Mouse (Mus musculus) thymus, postnatal 14 days (tissue): ENCODE results near the gene Clcn5.
A peak's percentile ranks its signal among the peaks of the same experiment; 100 is the strongest.

Experiments
- DNase-seq: peaks from one replicate; pipeline ENCODE4 v3.0.0; 2021

Gene Clcn5

DNA sequence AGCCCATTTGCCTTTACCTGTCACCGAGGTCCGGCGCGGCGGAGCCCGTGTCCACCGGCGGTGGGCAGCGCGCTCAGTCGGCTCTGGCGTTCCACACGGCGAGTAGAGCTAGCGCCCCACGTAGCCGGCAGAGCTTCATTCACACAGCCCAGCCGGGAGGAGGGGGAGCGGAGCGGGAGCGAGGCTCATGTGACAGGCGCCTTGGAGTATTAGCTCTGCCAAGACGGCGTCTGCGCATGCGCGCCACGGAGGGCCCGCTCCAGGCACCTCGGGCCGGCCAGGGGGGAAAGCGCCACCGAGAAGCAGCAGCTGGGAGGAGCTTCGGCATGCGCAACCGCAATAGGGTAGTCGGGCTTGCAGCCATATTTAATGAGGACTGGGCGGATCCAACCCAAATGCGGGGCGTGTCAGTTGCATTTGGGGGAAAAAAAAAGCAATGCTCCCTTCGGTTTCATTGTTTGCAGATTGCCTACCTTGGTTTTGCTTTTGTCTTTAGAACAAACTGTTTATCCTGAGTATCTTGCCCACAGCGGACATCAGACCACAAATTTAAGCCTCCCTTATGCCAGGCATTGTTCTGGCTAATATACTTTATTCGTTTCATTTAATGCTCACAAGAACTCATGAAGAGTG, at the start of gene Clcn5:
Gene Clcn5, minus strand, starts transcription at position 270 of the 633 bp plus-strand sequence.
- DNase-seq = peak; percentile 95

DNA sequence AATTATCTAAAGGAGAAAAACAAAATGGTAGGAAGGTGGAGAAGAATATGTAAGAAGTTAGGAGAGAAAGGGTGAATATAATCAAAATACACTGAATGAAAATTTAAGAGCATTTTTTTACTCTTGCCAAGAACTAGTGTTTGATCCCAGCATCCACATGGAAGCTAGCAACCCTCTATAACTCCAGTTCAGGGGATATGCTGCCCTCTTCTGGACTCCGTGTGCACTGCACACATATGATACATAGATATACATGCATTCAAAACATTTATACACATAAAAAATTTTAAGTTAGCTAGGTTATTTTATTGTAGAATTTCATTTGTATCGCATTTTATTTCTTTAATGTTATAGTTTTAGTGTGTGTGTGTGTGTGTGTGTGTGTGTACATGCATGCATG, 6.3 kb upstream of the Clcn5 start:
- peak; percentile 18 for DNase-seq

DNA sequence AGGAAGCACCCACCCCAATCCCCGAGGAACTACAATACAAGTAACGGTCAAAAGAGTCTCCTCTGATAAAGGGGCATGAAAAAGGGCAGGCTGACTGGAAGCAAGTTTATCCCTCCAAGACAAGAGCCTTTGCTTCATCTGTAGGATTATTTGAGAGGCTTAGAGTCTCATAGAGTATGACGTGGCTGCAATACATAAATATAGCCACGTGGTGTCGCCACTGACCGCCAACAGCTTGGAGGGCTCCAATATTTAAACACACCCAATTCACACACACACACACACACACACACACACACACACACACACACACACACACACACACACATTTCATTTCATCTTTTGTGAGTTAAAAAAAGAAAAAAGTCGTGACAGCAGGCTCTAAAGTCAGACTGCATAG, 3.1 kb upstream of the Clcn5 start:
- peak; percentile 54 for DNase-seq

DNA sequence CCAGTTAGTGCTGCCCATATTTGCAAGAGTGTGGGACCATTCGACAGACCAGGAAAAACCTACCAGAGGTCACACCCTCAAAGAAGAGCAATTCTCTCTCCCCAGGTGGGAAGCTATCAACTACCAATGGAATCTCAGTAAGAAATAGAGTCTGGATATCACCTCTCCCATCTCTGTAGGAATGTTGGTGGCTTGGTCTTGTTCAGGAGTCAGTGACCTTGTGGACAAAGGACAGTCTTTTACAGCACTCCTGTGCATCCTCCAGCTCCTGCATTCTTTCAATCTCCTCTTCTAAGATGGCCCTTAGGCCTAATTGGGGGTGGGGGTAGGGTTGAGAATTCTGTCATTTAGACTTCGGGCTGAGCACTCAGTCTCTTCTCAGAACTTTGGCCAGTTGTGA, 1.4 kb upstream of the Clcn5 start:
- no peak for DNase-seq

DNA sequence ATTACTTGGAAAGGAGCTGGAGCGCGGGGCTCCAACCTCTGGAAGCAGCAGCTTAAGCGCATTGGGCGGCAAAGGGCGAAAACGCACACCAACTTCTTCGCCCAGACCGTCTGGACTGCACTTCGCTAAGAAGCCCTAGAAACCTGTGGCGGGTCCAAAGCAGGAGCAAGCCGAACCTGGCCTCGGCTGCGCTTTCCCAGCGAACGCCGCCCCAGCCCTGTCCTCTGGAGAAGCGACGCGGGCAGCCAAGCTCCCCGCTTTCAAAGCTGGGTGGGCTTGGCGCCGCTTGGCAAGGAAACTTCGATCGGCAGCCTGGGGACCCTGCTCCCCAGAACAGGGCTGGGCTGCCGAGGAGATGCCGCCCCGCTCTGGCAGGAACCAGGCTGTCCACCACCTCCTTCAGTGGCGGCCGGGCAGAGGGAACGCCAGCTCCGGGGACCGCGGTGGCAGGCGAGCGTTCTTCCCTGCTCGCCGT, 570 bp downstream of the Clcn5 start:
- DNase-seq = no peak

DNA sequence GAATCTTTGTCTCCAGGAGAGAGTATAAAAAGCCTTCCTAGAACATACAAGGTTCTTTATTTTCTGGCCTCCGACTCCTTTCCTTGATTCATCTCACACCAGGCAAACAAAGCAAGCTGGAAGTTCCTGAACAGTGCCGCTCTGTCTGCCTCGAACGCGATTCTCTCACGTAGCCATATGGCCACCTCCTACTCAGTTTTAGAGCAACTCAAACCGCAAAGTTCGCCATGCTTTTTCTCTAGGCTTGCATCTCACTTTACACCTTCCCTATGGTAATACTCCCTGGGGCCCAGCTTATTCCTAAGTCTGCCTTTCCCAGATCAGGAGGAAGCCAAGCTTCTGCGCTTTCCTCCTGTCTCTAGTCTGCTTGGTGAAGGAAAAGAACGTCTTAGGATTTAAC, 4.0 kb downstream of the Clcn5 start:
- DNase-seq = no peak

DNA sequence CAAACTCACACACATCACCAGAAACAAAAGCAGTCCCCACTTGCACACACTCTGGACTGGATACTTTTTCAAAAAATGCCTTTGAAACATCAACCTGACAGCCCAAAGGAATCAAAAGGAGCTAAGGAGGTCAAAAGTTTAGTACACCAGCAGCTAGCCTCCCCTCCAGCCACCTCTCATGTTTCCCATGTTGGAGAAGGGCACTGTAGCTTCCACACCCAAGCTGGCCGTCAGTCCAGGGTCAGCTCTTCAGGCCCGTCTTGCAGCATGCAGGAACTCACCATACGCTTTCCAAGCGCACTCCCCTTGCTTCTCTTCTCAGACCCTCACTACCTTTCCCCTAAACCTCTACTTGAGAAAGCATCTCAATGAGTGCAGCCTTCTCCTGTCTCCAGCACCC, 4.5 kb downstream of the Clcn5 start:
- no peak for DNase-seq

DNA sequence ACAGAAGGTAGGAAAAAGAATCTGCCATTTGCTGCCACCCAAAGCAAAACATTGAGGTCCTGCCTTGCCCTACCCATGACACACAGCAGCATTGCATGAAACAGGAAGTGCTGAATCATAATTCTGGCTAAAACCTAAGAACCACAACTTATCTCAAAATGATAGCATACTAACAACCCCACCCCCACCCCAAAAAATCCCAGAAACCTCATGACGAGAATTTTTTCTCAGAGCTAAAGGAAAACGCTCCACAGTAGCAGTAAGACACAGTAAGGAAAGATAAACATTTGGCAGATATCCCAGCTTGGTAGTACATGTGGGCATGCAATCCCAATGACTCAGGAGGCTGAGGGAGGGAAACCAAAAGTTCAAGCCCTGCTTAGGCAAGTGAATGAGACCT, 10.9 kb downstream of the Clcn5 start:
- no peak for DNase-seq

DNA sequence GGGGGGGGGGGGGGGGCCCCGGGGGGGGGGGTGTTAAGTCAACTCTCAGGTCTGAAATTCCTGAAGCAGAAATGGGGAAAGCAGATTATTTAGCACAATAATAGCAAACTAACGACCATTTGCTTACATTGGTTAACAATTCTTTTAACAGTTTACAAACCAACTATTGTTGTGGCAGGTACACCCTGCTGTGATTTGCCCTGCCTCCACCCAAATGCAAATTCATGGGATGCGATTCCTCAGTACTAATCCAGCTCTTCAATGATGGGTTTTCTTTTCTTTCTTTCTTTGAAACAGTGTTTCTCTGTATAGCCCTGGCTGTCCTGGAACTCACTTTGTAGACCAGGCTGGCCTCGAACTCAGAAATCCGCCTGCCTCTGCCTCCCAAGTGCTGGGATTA, 12.3 kb downstream of the Clcn5 start:
- no peak for DNase-seq

DNA sequence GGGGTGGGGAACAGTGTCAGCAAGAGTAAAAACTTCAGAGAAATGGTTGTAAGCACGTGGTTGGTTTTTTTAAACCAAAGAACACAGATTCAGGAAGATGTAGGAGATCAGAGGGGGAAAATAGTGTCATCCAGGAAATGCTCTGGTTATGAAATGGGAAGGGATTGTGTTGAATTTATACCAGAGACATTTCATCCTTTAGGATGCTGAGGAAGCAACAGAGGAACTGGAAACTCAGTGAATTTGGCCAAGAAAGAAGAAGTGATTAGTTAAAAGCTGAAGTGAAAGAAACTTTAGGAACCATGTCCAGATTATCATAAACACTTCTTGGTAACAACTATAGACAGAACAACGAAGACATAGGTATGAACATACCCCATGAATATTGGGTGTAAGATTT, 26.2 kb downstream of the Clcn5 start:
- no peak for DNase-seq

DNA sequence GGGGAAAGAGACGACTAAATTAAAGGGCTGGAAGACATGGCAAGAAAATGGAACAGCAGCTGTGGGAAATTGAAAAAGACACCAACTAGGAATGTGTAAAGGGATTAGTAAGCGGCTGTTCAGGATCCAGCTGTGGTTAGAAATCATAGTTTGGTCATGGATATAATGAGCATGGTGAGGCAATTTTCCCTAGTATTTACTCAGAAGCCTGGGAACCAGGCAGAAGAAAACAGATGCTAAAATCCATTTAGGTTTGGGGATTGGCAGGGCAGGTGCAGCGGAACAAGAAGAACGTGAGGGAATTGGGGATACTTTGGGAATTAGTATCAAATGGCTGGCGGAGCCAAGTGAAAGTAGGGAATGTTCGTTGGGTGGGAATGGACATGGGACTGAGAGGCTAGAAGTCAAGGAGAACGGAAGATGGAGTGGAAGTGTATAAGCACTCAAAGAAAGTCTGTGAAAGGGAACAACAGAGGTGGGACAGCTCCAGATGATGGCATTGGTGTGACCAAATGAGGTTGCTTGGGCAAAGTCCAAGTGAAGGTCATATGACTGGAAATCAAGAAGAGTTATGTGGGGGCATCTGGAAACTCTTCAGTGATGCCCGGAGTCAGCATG, 26.9 kb downstream of the Clcn5 start:
- DNase-seq = no peak

DNA sequence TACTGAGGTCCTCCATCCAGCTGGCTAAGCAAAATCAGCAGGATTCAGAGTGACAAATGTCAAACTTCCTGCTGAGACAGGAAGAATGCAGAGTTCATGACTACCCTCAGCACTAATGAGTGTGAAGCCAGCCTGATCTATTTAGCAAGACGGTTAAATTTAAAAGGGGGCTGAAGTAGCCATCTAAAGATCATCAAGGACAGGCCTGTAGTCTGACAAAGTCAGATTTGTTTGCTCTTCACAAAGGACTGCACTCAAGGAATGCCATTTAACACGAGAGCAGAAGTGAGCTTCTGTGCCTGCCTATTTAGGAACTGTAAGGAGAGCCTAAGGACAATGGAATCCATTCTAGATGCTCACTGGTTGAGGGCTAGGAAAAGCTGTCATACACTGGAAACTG, 30.2 kb downstream of the Clcn5 start:
- no peak for DNase-seq

DNA sequence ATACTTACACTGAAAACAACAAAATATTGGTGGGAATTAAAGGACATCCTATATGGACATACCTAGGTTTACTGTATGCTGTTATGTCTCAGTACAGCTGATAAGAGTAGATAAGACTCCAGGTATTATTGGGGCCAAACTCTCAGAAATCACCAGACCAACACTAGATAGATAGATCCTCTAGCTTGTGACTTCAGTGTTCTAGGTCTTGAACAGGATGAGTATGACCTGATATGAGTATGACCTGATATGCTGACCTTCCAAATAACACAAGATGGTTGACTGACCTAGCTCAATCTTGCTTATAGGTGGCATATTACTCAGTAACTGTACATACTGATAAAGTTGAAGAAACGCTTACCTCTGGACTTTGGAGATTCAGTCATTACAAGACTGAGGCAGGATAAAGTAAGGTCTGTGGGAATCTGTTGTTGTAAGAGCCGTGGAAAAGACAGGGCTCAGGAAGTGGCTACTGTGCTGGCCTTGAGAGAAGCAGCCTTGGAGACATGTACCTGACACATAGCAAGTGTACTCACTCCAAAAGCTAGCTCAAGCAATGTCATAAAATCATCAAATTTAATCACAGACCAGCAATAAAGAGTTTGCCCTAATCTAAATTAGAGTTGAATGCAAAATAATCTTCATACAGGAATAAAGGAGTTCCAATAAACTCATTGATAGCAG, 32.0 kb downstream of the Clcn5 start:
- DNase-seq = no peak

DNA sequence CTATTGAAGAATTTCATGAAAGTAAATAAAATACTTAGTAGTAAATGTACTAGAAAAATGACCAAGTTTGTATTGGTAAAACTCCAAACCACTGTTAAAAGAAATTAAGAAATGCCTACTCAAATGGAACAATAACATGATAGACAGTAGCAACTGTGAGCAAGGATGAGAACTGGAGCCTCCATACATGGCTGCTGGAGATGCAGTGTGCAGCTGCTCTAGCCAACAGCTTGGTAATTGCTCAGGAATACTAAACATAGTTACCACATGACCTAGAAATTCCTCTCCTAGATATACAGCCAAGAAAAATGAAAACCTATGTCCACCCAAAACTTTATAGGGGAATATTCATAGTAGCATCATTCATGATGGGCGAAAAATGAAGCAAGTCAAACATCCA, 36.5 kb downstream of the Clcn5 start:
- DNase-seq = no peak

DNA sequence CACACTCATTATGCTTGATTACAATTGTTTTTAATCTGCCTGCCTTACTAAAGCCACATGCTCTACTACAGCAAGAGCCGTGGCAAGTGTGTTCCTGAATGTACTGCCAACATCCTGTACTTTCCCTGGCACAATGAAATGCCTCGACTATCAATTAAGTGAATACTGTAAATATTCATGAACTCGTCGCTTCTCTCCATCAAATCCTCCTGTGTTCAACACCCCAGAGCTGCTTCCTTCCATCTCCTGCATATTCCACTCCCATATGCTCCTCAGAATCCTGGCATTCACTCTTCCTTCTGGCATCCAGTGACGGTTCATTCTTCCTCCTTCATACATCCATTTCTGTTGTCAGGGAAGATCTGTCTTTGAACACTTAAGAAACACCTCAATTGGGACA, 39.4 kb downstream of the Clcn5 start:
- DNase-seq = no peak

DNA sequence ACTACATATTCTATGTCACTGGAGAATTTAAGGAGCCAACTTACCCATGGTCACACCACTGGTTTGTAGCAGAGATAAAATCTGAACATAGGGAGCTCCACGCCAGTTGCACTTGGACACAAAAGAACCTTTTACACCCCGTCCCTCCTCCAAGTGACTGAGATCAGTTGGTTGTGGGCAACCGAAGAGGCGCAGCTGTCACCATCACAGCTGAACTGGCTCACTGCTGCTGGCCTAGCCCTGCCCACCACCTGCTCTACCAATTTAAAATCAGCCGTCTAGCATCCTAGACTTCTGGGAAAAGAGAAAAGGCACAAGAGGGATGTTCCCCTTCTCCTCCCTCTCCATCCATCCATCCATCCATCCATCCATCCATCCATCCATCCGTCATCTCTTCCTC, 42.6 kb downstream of the Clcn5 start:
- peak; percentile 3 for DNase-seq

DNA sequence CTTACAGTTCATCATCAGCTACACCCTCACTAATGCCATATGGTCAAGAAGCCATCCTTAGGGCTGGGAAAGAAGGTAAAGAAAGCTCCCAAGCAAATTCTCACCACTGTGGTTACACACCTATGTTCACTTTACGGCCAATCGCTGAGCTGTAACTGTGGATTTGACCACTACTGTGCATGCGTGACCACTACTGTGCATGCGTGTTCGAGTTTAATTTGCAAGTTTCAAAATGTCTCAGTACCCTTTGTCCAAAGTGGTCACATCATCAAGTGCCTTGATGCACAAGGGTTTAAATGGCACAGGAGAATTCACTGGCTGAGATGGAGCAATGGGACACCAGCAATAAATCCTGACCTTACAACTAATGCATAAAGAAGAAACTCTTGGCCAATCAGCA, 58.0 kb downstream of the Clcn5 start:
- no peak for DNase-seq

DNA sequence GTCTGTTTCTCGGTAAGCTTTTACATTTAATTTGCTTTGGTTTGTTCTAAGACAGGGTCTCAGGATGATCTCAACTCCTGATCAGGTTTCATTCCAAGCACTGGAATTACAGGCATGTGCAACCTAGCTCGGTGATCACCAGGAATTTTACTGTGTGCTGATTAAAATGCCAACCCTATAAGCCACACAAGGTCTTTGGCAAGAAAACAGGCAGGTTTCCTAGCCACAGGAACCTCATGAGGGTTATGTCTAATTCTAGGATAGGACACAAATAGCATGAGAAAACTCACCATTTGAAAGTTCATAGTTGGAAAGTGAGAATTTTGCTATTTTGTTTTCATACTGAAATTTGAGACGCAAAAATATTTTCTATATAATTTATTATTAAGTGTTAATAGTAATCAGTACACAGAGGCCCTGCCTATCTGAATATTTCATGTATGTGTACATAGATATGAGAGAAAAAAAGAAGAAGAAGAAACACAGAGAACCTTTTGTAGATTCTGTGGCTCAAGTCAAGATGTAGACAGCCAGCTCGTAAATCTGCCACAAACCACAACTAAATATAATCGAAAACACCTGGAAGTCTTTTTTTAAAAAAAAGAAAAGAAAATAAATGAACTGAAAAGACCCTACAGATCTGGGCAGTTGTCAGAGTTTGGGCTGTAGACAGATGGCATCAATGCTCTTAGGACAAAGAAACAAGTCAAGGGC, 58.6 kb downstream of the Clcn5 start:
- no peak for DNase-seq

DNA sequence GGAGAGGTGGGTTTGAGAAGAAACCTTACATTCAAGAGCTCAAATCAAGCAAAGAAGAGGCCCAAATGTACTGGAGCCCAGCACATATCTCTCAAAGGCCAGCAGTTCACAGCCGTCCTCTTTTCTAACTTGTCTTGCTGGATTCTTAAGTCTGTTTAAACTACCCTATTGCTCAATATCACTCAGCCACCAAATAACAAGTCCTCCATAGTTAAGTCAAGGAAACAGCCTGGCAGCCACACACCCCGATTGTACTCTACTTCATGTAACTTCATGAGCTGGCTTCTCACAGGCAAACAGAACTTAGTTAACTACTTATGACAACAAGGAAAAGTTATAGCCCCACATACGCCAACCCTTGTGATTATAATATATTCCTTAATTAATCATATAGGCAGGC, 59.4 kb downstream of the Clcn5 start:
- DNase-seq = no peak

DNA sequence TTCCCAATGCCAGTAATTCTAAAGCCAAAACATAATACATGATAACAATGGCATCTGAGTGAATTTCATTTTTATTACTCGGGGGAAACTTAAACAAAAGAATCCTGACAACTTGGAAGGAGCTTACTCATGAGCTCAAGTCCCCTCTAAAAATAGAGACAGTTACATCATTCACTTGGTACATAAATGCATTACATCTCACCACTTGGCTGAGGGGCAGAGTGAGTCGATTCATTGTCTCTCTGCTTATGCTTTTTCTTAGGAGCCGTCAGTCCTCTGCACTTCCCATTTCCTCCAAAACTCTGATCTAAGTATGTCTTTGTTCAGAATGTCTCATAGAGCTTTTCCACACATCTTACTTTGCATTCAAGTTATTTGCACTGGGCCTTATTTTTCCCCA, 63.1 kb downstream of the Clcn5 start:
- no peak for DNase-seq

DNA sequence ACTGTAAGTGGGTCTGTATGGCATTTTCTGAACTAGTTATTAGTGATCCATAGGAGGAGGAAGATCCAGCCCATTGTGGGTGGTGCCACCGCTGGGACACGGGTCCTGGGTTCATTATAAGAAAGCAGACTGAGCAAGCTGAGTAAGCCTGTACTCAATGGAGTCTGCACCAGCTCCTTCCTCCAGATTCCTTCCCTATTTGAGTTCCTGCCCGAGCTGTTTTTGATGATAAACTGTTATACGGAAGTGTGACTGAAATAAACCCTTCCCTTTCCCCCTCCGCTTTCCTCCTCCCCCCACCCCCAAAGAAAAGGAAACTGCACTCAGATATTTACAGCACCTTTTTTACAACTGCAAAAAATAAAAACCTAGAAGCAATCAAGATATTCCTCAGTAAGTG, 115.1 kb downstream of the Clcn5 start:
- DNase-seq = no peak

DNA sequence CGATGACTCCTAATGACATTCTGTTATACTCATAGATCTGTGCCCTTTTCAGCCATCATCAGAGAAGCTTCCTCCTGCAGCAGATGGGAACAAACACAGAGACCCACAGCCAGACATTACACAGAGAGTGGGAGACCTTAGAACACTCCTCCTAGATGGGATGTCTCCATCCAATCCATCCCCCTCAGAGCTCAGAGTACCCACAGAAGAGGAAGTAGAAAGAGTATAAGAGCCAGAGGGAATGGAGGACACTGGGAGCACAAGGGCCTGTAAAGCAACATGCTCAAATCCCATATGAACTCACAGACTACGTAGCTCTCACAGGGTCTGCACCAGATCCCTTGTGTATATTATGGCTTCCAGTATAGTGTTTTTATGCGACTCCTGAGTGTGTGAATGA, 115.6 kb downstream of the Clcn5 start:
- no peak for DNase-seq

DNA sequence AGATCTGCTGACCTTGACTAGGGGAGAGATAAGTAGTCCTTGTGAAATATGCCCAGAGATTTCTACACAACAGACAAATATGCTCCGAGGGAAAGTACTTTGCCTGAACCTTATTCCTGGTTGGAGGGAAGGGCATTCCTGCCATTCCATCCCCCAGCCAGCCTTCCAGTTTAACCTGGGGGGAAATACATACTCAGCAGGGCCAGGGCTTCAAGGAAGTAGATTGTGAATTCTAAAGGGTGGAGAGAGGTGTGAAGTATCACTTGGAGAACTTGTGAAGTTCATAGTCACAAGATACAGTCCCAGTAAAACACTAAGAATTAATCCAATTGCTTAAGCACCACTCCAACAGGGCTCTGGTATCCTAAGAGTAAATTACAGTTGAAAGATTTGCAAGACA, 121.3 kb downstream of the Clcn5 start:
- no peak for DNase-seq

DNA sequence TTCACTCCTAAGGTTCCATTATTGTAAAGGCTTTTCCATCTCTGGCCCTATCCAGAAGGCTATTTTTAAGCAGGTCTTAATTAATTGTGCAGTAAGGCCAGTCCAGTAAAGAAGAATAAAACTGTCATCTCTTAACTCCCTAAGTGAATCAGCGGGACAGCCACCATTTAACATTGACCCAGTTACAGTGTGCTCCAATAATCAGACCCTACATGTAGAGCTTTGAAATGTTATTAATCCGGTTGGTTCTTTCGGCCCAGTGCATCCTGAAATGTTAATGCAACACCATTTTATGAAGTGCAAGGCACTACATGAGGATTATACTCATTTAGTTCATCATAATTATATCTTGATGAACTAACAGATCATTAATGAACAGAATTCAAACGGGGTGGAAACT, 128.3 kb downstream of the Clcn5 start:
- no peak for DNase-seq
